Comparison of ENCODE assay signal across 24 mouse cellular contexts in the genomic region with DNA sequence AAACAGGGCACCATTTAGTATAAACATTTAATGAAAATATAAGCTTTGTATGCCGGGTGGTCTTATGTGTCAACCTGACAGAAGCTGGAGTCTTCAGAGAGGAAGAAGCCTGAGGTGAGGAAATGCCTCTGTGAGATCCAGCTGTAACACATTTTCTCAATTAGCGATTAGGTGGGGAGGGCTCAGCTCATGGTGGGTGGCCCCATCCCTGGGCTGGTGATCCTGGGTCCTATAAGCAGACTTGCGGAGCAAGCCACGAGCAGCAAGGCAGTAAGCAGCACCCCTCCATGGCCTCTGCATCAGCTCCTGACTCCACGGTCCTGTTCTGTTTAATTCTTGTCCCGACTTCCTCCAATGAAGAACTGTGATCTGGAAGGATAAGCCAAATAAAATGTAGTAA. TPM values are rescaled to one million over a fixed set of nuclear protein-coding genes. Genes with fewer than 3 reads are reported as not detected.
"Had no signal": no experiment of that assay in that cellular context is flagged by ENCODE, and none has a peak within 500 bp of the region (broad histone marks: within the 10 kb centered on the region; RNA-seq: fewer than 3 reads in every experiment).

No protein-coding gene starts in this region.

- H3K4me3 ChIP-seq: layer of hippocampus, adult 2 months; left cerebral cortex, adult 2 months; liver, embryonic 13.5 days; midbrain, embryonic 12.5 days; midbrain, embryonic 15.5 days; myocyte; neural tube, embryonic 13.5 days had no signal

- ATAC-seq: midbrain, embryonic 15.5 days had no signal

- H3K9ac ChIP-seq: liver, embryonic 13.5 days; midbrain, embryonic 12.5 days; midbrain, embryonic 15.5 days; neural tube, embryonic 13.5 days had no signal

- H3K9me3 ChIP-seq: liver, embryonic 13.5 days; midbrain, embryonic 12.5 days; midbrain, embryonic 15.5 days; neural tube, embryonic 13.5 days had no signal

- H3K27me3 ChIP-seq: liver, embryonic 13.5 days; midbrain, embryonic 12.5 days; midbrain, embryonic 15.5 days; neural tube, embryonic 13.5 days had no signal

- DNase-seq: kidney, adult 2 months; kidney, postnatal 25 days; layer of hippocampus, adult 9-11 months; layer of hippocampus, postnatal 36 days; liver, embryonic 13.5 days; lung, adult 2 months; lung, postnatal 14 days; lung, postnatal 4 days; thymus, adult 2 months; thymus, postnatal 14 days had no signal

- H3K36me3 ChIP-seq: liver, embryonic 13.5 days; midbrain, embryonic 12.5 days; midbrain, embryonic 15.5 days; neural tube, embryonic 13.5 days had no signal

- H3K4me2 ChIP-seq: liver, embryonic 13.5 days; midbrain, embryonic 12.5 days; midbrain, embryonic 15.5 days; neural tube, embryonic 13.5 days had no signal

- H3K4me1 ChIP-seq: liver, embryonic 13.5 days; midbrain, embryonic 12.5 days; midbrain, embryonic 15.5 days; neural tube, embryonic 13.5 days had no signal

- H3K27ac ChIP-seq: kidney, postnatal 0 days; layer of hippocampus, adult 2 months; left cerebral cortex, adult 2 months; liver, embryonic 13.5 days; midbrain, embryonic 12.5 days; midbrain, embryonic 15.5 days; neural tube, embryonic 13.5 days had no signal

RNA-seq across cellular contexts. Expression of a gene that starts 41.4 kb away (rescaled TPM):
- total RNA-seq: megakaryocyte progenitor cell, adult 5-6 weeks; megakaryocyte-erythroid progenitor cell, adult 5-6 weeks; monocyte, adult 5-6 weeks; neutrophil, adult 5-6 weeks had no signal
- polyA plus RNA-seq: limb, embryonic 11.5 days; myocyte; small intestine, adult 2 months; testis, adult 2 months had no signal
